Mouse (Mus musculus): ENCODE data around the gene Cx3cr1.

Cx3cr1 gene

DNA sequence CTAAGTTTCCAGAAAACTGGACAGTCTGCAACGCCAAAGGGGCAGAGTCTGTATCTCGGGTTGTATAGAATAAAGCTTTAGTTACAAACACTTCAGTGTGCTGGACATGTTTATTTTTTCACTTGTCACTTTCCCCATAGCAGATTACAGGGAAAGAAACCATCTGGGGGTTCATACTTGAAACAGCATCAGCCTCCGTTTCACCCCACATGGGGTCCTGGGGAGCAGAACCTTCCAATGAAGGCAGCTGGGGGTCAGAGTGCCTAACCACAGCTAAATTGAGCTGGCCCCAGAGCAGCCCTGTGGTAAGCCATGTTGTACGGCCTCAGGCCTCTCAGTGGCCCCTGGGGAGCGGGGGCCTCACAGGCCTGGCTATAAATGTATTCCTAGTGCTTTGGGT lies 143.2 kb downstream of the Cx3cr1 start:
- peak; percentile 45 for DNase-seq

DNA sequence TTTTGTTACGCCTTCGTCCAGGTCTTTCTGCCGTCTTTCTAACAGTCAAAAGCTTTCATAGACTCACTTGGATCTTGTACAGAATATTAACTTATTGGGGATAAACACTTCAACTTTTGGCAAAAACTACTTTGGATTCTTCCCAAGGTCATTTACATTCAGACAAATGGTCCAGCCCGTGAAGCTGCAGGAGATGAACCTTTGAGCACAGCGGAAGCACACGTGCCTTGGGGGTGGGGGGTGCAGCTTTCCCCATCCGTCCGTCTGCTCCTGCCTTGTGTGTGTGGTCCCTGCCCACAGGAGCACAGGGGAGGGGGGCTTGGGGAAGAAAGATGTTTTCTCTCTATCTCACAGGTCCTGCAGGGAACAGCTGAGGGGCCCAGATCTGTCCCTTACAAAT lies 143.9 kb downstream of the Cx3cr1 start:
- no peak for DNase-seq

DNA sequence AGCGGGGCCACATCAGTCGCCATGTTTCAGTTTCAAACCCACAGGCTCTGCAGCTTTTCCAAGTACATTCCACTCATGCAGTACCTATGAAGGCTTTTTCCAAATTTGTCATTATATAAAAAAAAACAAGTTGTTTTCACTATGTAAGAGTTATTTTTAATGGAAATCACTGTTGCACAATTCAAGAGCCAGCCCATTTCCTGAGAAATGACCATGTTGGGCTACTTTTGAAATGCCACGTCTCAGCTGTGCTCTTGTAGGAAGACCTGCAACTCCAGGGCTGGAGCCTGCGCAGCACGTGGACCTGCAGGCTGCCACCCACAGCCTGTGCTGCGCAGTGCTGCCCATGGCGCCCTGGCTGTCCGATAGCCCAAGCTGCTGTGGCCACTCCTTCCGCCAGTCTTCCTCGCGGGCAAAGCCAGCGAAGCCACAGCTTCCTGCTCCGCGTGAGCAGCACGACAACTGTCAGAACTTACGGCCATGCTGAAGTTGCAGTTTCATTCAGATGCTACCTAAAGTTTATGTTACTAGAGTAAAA lies 144.5 kb downstream of the Cx3cr1 start:
- peak; percentile 47 for DNase-seq

DNA sequence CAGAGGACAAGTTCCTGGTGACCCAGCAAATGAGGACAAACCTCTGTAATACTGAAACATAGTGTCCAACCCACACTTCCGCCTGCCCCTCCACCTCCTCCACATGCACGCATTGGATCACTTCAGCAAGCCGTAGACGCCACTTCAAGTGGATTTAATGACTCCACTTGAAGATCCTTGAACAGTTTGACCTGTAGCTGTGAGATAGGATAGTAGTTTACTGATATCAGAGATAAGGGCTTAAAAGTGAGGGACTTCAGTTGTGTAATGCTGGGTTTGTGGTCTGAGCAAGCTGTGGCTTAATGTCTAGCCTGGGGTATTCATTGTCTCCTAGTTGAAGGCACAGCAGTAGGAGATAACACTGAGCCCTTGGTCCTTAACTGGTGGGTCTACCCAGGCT lies 146.2 kb downstream of the Cx3cr1 start:
- no peak for DNase-seq

DNA sequence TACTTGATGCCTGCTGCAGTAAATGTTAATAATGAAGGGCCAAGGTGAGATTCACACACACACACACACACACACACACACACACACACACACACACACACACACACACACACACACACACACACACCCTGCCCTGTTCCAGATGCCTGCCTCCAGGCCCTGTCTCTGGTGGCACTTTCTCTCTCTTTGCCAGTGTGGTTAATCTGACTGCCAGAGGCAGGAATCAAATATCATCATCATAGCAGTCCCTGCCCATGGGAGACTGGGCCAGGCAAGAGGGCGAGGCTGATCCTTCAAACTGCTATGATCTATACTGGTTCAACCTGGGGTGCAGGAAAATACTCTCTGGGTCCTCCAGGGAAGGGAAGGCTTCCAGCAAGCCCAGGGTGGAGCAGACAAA lies 149.8 kb downstream of the Cx3cr1 start:
- no peak for DNase-seq

DNA sequence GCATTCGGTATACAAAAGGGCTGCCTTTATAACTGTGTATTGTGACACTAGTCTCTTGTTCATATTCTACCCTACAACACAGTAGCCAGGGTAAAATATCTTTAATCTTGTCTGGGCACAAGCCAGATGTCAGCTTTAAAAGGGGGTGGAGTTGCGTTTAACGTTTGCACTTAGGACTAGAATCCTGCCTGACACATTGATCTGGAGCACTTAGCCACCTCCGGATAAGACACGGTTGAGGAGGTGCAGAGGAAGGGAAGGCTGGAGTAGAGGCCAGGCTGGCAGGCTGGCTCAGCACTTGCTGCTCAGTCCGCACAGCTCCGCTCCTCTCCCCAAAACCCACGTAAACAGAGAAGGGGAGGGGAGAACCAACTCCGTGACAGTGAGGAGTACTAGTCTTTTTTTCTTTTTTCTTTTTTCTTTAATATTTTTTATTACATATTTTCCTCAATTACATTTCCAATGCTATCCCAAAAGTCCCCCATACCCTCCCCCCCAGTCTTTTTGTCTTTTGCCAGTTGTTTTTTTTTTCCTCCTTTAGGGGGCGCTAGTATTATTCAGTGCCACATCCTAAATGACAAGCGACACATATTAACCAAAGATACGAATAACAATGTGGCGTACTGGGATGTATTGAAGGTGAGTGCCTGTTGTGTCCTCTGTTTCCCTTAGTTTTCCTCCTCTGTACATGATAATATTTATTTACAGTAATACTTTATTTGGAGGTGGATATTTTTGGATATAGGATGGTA lies 156.4 kb downstream of the Cx3cr1 start:
- DNase-seq = no peak

DNA sequence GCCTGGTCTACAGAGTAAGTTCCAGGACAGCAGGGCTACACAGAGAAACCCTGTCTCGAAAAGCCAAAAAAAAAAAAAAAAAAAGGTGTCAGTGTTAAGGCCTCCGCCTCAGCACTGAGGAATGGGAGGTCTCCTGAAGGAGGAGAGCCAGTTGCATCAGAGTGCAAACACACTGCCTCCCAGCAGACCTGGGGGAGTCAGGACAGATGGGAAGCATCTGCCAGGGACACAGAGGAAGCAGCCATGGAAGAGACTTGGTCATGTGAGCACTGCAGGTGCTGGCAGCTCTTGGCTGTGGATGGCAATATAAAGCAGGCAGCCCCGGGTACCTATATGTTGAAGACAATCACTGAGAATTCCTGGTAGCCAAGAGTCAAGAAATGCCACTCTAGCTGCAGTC lies 159.7 kb downstream of the Cx3cr1 start:
- no peak for DNase-seq

DNA sequence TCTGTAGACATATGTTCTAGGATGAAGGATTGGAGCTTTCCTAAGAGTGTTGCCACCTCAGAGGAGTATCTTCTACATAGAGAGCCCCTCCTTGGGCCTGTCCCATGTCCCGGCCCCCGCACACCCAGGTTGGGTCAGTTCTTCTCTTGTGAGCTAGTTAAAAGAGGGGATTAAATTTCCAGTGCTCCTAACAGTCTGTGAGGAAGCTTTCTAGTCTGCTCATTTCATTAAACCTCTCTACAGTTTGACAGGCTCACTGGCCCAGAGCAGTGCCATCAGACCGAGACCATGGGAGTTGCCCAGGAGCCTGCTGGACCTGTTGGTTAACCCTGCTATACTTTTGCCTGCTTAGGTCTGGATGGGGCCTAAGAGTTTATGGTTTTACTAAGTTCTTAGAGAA lies 161.0 kb downstream of the Cx3cr1 start:
- DNase-seq = no peak

DNA sequence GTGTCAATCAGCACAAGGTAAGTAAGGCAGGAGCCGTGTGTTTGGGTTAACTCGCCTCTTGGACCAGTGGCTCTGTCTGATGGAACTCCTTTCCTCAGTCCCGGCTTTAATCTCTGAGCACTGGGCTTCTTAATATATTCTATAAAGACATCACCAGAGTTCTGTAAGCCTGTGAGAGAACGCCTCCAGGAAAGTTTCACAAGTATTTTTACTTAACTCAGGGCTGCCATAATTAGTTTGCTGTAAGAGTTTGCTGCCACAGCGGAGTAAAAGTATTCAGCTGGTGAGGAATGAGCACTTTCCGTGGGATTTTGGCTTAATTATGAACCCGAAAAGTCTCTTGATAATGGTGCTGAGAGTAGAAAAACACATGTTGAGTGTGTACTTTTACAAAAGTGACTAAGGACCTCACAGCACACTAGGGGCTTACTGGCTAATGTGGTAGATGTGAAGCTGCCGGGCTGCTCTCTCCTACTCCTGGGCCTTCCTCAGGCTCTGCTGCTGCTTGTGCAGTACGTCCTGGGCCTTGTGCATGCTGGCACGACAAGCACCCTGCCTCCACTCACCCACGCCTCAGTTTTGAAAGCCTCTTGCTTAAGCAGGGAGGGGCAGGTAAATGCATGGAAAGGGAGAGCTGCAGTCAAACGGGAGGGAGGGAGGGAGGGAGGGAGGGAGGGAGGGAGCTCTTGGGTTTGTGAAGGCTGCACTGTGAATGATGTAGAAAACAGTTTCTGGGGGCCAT lies 167.1 kb downstream of the Cx3cr1 start:
- DNase-seq = no peak

DNA sequence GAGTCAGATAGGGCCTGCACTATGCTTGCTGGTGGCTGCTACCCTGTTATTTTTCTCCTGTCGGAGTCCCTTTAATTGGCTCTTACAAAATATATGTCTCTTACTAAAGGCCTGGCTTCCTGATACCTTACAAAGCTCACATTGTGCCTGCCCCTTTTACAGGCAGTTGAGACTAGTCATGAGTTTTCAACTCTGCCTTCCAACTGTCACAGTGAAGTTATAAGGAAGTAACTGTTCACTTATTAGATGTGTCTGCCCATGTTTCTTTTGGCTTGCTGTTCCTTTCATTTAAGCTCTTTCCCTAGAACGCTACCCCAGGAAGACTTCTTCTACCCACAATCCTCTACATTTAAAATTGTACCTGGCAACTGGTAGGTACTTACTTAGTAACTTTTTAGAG lies 170.2 kb downstream of the Cx3cr1 start:
- DNase-seq = no peak

DNA sequence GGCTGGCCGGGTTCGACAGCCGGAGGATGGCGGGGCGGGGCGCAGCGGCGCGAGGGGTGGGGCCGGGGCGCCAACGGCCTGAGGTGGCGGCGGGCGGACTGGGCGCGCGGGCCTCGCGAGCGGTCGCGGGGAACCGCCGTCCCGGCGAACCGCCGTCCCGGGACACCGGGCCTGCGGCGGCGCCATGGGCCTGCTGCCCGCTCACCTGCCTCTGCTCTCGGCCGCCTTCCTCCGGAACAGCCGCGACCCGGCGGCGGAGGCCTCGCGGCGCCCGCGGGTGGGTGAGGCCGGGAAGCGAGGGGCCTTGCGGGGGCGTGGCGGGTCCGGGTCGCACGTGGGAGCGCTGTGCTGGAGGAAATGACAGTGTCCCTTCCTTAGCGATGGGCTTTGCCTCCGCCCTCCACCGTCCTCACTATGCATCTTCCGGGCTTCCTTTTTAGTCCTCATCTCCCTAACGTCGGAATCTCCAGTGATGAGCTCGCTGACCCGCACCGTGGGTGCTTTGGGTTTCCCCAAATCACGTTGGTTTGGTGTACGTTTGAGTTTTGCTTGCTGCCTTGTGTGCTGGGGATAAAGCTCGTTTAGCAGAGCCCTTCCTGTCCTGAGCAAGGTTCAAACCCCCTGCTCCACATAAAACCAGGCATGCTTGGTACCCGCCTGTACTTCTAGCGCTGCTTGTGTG lies 174.5 kb downstream of the Cx3cr1 start:
- DNase-seq = peak; percentile 67

DNA sequence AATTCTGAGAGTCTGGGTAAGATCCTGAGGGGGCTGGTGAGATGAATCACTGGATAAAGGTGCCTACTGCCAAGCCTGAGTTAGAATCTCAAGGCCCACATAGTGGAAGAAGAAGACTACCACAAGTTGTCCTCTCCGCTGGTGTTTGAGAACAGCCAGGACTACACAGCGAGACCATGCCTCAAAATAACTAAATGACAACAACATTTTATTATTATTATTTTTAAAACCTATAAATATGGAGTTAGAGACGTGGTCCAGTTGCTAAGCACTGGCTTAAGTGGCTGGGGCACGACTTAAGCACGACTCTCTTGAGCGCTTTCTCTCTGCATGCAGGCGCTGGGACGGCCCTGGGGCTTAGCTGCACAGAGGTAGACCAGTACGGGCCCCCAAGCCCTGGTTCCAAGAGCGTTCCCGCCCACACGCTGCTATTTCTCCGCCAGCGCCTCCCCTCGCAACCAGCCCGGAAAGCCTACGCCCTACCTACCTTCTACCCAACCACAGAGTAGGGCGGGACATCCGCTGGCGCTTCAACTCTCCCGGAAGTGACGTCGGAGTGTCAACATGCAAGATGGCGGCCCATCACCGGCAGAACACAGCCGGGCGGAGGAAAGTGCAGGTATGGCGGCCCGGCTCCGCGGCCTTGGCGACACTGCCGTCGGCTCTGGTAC lies 175.2 kb downstream of the Cx3cr1 start, which contains the start of gene Wdr48:
Gene Wdr48 (plus strand): TSS at position 540 of the 671 bp plus-strand sequence.
- peak; percentile 99 for DNase-seq

DNA sequence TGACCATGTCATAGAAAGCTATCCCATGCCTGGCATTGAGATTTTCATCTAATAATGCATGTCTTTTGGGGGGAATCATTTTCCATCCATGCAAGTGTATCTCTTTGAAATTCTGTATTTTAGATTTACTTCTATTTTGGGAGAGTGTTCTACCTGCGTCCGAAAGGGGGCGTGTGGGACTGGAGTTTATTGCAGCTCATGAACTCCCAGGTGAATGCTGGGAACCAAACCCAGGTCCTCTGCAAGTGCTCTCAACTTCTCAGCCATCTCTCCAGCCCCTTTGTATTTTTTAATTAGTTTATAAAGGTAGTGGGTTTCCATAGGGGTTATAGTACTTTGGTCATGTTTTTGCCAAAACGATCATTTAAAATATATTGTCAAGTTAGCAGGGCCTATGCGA lies 175.8 kb downstream of the Cx3cr1 start:
- DNase-seq = no peak

DNA sequence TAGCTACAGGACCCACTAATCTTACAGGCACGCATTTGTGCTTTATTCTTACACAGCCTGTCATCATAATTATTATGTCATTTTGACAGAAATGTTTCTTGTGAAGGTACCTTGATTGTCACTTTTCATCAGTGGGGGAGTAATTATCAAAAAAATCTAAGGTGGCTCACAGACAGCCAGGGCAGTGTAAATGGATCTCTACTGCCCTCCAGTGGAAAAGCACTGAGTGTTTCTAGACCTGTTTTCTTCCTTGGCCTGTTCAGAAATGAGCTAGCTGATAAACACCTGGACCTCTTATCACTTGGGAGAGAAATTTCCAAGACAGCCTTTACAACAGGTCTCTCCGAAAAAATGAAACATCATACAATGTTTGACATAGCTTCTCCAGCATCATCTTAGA lies 179.0 kb downstream of the Cx3cr1 start:
- DNase-seq = peak; percentile 44

DNA sequence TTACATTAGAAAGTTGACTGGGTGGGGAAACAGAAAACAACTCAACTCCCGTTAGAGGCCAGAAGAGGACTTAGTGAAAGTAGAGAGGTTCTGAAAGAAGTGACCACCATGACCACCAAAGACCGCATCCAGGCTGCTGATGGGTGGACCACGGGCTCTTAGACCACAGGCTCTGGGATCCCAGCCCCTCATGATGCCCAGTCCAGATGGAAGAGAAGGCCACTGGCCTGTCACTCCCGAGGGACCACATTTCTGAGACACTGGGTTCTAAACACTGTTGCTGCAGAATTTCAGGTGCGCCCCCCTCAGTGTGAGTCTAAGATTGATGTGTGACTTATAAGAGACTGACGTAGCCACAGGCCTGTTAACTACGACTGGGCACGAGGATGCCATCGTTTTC lies 180.2 kb downstream of the Cx3cr1 start:
- DNase-seq = no peak

DNA sequence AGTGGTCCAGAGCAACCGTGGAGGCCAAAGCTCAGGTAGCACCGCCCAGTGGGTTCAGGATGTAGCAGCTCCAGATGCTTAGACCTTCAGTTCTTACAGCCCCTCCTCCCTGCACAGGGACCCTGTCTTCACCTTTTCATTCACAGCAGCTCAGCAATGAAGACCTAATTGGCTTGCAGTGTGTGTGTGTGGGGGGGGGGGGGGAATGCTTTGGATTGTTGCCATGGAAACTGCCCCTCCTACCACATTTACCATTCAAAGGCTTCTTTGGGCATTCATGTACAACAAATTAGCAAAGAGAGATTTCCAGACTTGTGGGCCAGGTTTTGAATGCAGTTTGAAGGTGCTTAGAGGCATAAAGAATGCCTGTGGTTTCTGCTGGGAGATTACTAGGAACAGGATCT lies 180.8 kb downstream of the Cx3cr1 start:
- DNase-seq = no peak

DNA sequence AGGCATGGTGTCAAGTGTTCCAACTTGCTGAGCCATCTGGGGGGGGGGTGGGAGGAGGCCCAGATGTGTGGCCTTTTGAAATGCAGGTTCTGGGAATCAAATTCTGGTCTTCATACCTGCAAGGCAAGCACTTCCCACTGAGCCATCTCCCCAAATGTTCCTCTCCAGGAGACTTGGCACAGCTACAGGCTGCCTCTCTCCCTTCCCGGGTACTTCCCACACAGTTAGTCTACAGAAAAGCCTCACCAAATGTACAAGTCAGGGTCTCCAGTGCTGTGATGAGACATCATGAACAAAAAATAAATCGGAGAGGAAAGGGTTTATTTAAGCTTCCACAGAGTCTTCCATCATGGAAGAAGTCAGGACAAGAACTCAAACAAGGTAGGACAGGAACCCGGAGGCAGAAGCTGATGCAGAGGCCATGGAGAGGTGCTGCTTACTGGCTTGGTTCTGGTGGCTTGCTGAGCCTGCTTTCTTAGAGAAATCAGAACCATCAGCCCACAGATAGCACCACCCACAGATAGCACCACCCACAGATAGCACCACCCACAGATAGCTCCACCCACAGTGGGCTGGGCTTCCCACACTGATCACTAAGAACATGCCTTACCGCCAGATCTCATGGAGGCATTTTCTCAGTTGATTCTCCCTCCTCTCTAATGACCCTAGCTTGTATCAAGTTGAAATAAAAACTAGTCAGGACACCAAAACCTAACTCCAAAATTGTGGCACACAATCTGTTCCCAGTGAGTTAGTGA lies 182.4 kb downstream of the Cx3cr1 start:
- peak; percentile 33 for DNase-seq

DNA sequence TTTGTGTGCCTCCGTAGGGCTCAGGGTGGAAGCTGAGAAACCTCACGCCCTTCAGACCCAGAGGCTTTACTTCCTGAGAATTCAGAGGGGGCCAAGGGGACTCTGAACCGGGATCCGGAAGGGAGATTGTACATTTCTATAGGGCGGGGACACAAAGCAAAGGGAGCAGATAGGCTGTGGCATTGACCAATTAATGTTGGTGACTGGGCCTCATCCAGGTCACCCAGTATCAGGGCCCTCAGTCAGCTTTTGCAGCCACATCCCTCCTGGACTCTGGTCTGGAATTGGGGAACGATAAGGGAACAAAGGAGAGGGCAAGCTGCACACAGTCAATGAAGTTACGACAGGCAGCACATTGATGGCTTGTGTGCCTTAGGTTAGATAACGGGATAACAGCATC lies 215.5 kb downstream of the Cx3cr1 start:
- DNase-seq = no peak

DNA sequence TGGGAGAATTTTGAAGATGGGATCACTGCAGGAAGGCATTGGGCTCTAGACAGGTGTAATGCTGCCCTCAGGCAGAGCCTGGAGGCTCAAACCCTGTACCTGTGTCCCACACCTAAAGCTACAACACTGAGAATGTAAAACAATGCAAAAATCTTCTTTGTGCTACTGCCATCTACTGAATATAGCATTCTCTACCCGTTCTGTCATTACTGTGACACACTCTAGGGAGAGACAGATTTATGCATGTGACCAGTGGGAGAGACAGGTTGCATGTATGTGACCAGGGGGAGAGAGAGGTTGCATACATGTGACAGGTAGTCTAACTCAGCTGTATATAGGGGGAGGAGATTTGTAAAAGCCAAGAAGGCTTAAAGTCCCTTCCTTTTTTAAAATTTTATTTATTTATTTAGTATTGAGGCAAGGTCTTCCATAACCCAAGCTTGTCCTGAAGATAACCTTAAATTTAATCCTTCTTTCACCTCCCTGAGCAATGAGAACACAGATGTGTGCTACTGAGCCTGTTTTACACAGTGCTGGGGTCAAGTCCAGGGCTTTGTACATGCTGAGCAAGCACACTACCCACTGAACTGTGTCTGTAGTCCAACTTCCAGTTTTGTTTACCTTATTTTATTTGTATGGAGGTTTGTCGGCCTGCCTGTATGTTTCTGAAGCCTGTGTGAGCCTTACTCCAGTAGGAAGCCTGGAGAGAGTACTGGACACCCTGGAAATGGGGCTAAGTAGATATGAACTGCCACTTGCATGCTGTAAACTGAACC lies 216.4 kb downstream of the Cx3cr1 start:
- DNase-seq = no peak

DNA sequence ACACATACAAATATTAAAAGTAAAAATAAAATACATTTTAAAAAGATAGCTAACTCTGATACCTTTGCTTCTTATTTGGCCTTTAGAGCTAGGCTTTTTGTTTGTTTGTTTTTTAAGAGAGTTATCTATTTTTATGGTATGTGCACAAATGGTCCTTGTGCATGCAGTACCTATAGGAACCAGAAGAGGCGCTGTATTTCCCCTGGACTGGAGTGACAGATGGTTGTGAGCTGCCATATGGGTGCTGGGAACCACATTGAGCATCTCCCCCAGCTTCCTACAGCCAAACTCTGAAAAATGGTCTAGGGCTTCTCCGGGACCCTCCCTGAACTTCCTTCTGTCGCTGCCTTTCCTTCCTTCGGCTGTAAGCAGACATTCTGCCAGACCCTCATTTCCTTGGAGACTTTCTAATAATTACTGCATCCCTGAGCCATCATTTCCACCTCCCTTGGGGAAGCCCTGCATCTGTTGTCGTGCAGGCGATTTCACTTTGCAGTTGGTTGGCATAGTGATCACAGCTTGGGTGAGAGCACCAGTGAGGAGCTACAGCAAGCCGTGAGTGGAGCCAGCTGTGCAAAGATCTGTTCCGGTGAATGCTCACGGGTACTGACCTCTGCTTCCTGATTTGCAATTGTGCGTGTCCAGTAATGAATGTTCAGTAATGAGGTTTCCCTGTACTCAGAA lies 217.2 kb downstream of the Cx3cr1 start:
- no peak for DNase-seq

Measured in lung, postnatal 10 days (tissue).